Mouse (Mus musculus) erythroblast, embryonic 14.5 days (primary cell): ENCODE results near the gene Olfr315.

Experiments used
- GATA1 ChIP-seq: IDR thresholded peaks from 2 replicates; pipeline ENCODE4 v1.6.1; 2012; ENCODE audit warnings: low read length, inconsistent platforms, mixed read lengths
- TAL1 ChIP-seq: IDR thresholded peaks from 3 replicates; pipeline ENCODE4 v1.6.1; 2012; ENCODE audit warnings: low read length, inconsistent platforms, mixed read lengths

DNA sequence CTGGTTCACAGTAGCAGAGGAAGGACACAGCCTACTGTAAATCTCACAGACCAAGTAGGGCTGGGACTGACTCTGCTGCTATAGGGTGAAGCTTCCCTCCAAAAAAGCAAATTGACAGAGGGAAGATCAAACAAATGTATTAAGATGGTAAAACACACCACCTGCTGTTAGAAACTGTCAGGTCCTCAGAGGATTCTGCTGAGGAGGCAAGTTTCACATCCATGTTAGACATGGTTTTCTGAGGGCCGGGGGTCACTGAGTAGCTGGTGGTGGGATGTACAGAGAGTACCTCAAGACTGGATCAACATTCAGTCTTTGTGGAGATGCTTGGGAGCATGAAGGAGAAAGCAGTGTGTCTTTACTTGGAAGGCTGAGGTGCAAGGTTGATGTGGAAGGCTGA lies 42.7 kb downstream of the Olfr315 start:
- TF ChIP-seq GATA1 (no peak), TAL1 (no peak)
